Mouse (Mus musculus) embryonic facial prominence, embryonic 13.5 days (tissue): Measurements from ENCODE around the gene Foxj3. TPM values are rescaled to one million over a fixed set of nuclear protein-coding genes. Genes with fewer than 3 reads are reported as not detected.
"Not testable (repeated sequence)": the region's sequence is repeated elsewhere in the genome, so short reads cannot be mapped to it uniquely, and the experiment has no call there.

Experiments used
- ATAC-seq: fragments of 200-750 bp; cut with Nextera tagmentation; 2 replicates; pipeline ENCODE4 v1.8.0; 2017; ENCODE audit warnings: low read depth; ENCODE audit not compliant: insufficient number of reproducible peaks, insufficient read depth, low FRiP score, low TSS enrichment
- H3K27ac ChIP-seq: fragments of 300-500 bp; sonication (generic); 2 replicates; pipeline ENCODE4 v1.5.1; 2015; ENCODE audit warnings: moderate library complexity, mild to moderate bottlenecking, inconsistent platforms
- H3K27me3 ChIP-seq: fragments of 300-500 bp; sonication (generic); 2 replicates; pipeline ENCODE4 v1.6.1; 2015; ENCODE audit warnings: mild to moderate bottlenecking, inconsistent platforms
- H3K36me3 ChIP-seq: fragments of 300-500 bp; sonication (generic); 2 replicates; pipeline ENCODE4 v1.6.1; 2015; ENCODE audit warnings: mild to moderate bottlenecking, inconsistent platforms
- H3K4me1 ChIP-seq: fragments of 300-500 bp; sonication (generic); 2 replicates; pipeline ENCODE4 v1.6.1; 2015; ENCODE audit warnings: inconsistent platforms
- H3K4me2 ChIP-seq: fragments of 300-500 bp; sonication (generic); 2 replicates; pipeline ENCODE4 v1.6.1; 2015; ENCODE audit warnings: moderate library complexity, mild to moderate bottlenecking, inconsistent platforms
- H3K4me3 ChIP-seq: fragments of 300-500 bp; sonication (generic); 2 replicates; pipeline ENCODE4 v1.5.1; 2015; ENCODE audit warnings: mild to moderate bottlenecking, inconsistent platforms
- H3K9ac ChIP-seq: fragments of 300-500 bp; sonication (generic); 2 replicates; pipeline ENCODE4 v1.6.1; 2015; ENCODE audit warnings: mild to moderate bottlenecking, inconsistent platforms
- H3K9me3 ChIP-seq: fragments of 300-500 bp; sonication (generic); 2 replicates; pipeline ENCODE4 v1.6.1; 2016; ENCODE audit warnings: inconsistent platforms
- WGBS: fragments of 180-500 bp; shearing (Covaris S2); methylation state at CpG from one replicate; pipeline ENCODE4 v1.1.7; 2015; ENCODE audit warnings: mixed read lengths; 5-methylcytosine and 5-hydroxymethylcytosine counted together
- polyA plus RNA-seq: library from polyadenylated mRNA; unstranded; fragments of >200 nt; fragmentation: Nextera tagmentation; extraction: Ambion mirVana; gene quantifications from 2 replicates; pipeline ENCODE4 v1.2.1, GENCODE M21; 2015

Foxj3 gene
- 27.1 and 29.6 TPM in 2 replicates for polyA plus RNA-seq

- ATAC-seq, H3K4me3 ChIP-seq, H3K9me3 ChIP-seq, H3K36me3 ChIP-seq, H3K4me2 ChIP-seq, H3K9ac ChIP-seq, H3K27ac ChIP-seq, H3K27me3 ChIP-seq: not testable (repeated sequence)
- H3K4me1 ChIP-seq = peaks cover 17% of the 10 kb centered on the region
- WGBS = 87% methylated on average over 4 of the region's 4 CpGs
Measured at GRCm38 (mm10) chr4:119536615-119537014, at the start of gene Foxj3. TSS of gene Foxj3 (plus strand) at chr4:119537004.

GRCm38 (mm10) chr4:119489666-119490065 is 47.1 kb upstream of the Foxj3 start:
- 0 out of 2 replicates have a peak, but pooled peaks cover 2% of the 10 kb centered on the region for H3K9me3 ChIP-seq
- H3K4me2 ChIP-seq = no peak overlapping the region
- no peak for ATAC-seq
- no peak overlapping the region for H3K27ac ChIP-seq
- H3K36me3 ChIP-seq = no peaks in the 10 kb centered on the region
- peaks cover 41% of the 10 kb centered on the region for H3K27me3 ChIP-seq
- H3K4me3 ChIP-seq = no peak overlapping the region
- 89% methylated on average over 10 of the region's 10 CpGs for WGBS
- H3K9ac ChIP-seq = no peak overlapping the region
- no peaks in the 10 kb centered on the region for H3K4me1 ChIP-seq

- H3K4me2 ChIP-seq = no peak overlapping the region
- H3K27me3 ChIP-seq = peaks cover 49% of the 10 kb centered on the region
- no peak for ATAC-seq
- H3K36me3 ChIP-seq = no peaks in the 10 kb centered on the region
- H3K27ac ChIP-seq = no peak overlapping the region
- no peak overlapping the region for H3K9ac ChIP-seq
- no peaks in the 10 kb centered on the region for H3K4me1 ChIP-seq
- no peak overlapping the region for H3K4me3 ChIP-seq
- 68% methylated on average over 3 of the region's 3 CpGs for WGBS
- H3K9me3 ChIP-seq = 0 out of 2 replicates have a peak, but pooled peaks cover 2% of the 10 kb centered on the region
Measured at GRCm38 (mm10) chr4:119490806-119491205, 46.0 kb upstream of the Foxj3 start.

- H3K4me1 ChIP-seq = no peaks in the 10 kb centered on the region
- H3K4me3 ChIP-seq = peak within 1 kb of the TSS; percentile 58
- peaks cover 50% of the 10 kb centered on the region for H3K27me3 ChIP-seq
- no peak within 1 kb of the TSS for H3K27ac ChIP-seq
- peak within 1 kb of the TSS; percentile 89 for H3K4me2 ChIP-seq
- H3K36me3 ChIP-seq = no peaks in the 10 kb centered on the region
- H3K9ac ChIP-seq = peak within 1 kb of the TSS; percentile 61
- under 1% methylated on average over 57 of the region's 77 CpGs for WGBS
- 0 out of 2 replicates have a peak, but pooled peaks cover 2% of the 10 kb centered on the region for H3K9me3 ChIP-seq
- peak; percentile 71; the same call in 1 of the 2 replicates for ATAC-seq
Measured at GRCm38 (mm10) chr4:119492291-119492932, 44.4 kb upstream of the Foxj3 start, which contains the start of gene Rimkla. TSS of gene Rimkla (minus strand) at chr4:119492628.

GRCm38 (mm10) chr4:119492933-119493327 is 43.9 kb upstream of the Foxj3 start:
- Histone ChIP-seq H3K9me3 (0 out of 2 replicates have a peak, but pooled peaks cover 2% of the 10 kb centered on the region), H3K4me3 (peak overlapping the region; percentile 58), H3K36me3 (no peaks in the 10 kb centered on the region), H3K9ac (peak overlapping the region; percentile 61; the same call in 1 of the 2 replicates), H3K4me1 (no peaks in the 10 kb centered on the region), H3K27me3 (peaks cover 50% of the 10 kb centered on the region), H3K4me2 (peak overlapping the region; percentile 89), H3K27ac (no peak overlapping the region)
- ATAC-seq = no peak
- 39% methylated on average over 10 of the region's 10 CpGs for WGBS

- no peak for ATAC-seq
- no peak overlapping the region for H3K27ac ChIP-seq
- H3K4me3 ChIP-seq = no peak overlapping the region
- no peak overlapping the region for H3K9ac ChIP-seq
- H3K36me3 ChIP-seq = no peaks in the 10 kb centered on the region
- H3K4me2 ChIP-seq = no peak overlapping the region
- no peaks in the 10 kb centered on the region for H3K4me1 ChIP-seq
- H3K27me3 ChIP-seq = peaks cover 22% of the 10 kb centered on the region
- H3K9me3 ChIP-seq = no peaks in the 10 kb centered on the region
- WGBS = 57% methylated on average over 5 of the region's 5 CpGs
Measured at GRCm38 (mm10) chr4:119498319-119498848, 38.4 kb upstream of the Foxj3 start.

GRCm38 (mm10) chr4:119511591-119511990 is 25.2 kb upstream of the Foxj3 start:
- no peaks in the 10 kb centered on the region for H3K9me3 ChIP-seq
- no peaks in the 10 kb centered on the region for H3K4me1 ChIP-seq
- H3K27me3 ChIP-seq = no peaks in the 10 kb centered on the region
- 72% methylated on average over 2 of the region's 2 CpGs for WGBS
- no peak for ATAC-seq
- H3K36me3 ChIP-seq = no peaks in the 10 kb centered on the region
- H3K27ac ChIP-seq = no peak overlapping the region
- H3K9ac ChIP-seq = no peak overlapping the region
- H3K4me2 ChIP-seq = no peak overlapping the region
- H3K4me3 ChIP-seq = no peak overlapping the region

GRCm38 (mm10) chr4:119512731-119513141 is 24.1 kb upstream of the Foxj3 start:
- H3K4me3 ChIP-seq = no peak overlapping the region
- H3K4me1 ChIP-seq = no peaks in the 10 kb centered on the region
- WGBS = 74% methylated on average over 3 of the region's 3 CpGs
- no peaks in the 10 kb centered on the region for H3K9me3 ChIP-seq
- no peak for ATAC-seq
- H3K9ac ChIP-seq = no peak overlapping the region
- no peaks in the 10 kb centered on the region for H3K27me3 ChIP-seq
- H3K36me3 ChIP-seq = no peaks in the 10 kb centered on the region
- H3K4me2 ChIP-seq = no peak overlapping the region
- H3K27ac ChIP-seq = no peak overlapping the region

- H3K4me1 ChIP-seq = no peaks in the 10 kb centered on the region
- no peak overlapping the region for H3K4me2 ChIP-seq
- no peaks in the 10 kb centered on the region for H3K27me3 ChIP-seq
- no peaks in the 10 kb centered on the region for H3K36me3 ChIP-seq
- H3K27ac ChIP-seq = no peak overlapping the region
- no peaks in the 10 kb centered on the region for H3K9me3 ChIP-seq
- no peak for ATAC-seq
- no peak overlapping the region for H3K4me3 ChIP-seq
- WGBS = 79% methylated on average over 4 of the region's 4 CpGs
- H3K9ac ChIP-seq = no peak overlapping the region
Measured at GRCm38 (mm10) chr4:119523575-119523974, 13.2 kb upstream of the Foxj3 start.

- H3K27me3 ChIP-seq = no peaks in the 10 kb centered on the region
- no peak overlapping the region for H3K27ac ChIP-seq
- no peaks in the 10 kb centered on the region for H3K9me3 ChIP-seq
- H3K4me2 ChIP-seq = no peak overlapping the region
- H3K4me1 ChIP-seq = no peaks in the 10 kb centered on the region
- 79% methylated on average over 1 of the region's 1 CpGs for WGBS
- H3K4me3 ChIP-seq = no peak overlapping the region
- H3K9ac ChIP-seq = no peak overlapping the region
- ATAC-seq = no peak
- no peaks in the 10 kb centered on the region for H3K36me3 ChIP-seq
Measured at GRCm38 (mm10) chr4:119524010-119524409, 12.8 kb upstream of the Foxj3 start.

GRCm38 (mm10) chr4:119524466-119524865 is 12.3 kb upstream of the Foxj3 start:
- H3K9ac ChIP-seq = no peak overlapping the region
- H3K4me3 ChIP-seq = no peak overlapping the region
- no peaks in the 10 kb centered on the region for H3K9me3 ChIP-seq
- no peaks in the 10 kb centered on the region for H3K27me3 ChIP-seq
- WGBS = 79% methylated on average over 2 of the region's 2 CpGs
- H3K4me2 ChIP-seq = no peak overlapping the region
- H3K4me1 ChIP-seq = no peaks in the 10 kb centered on the region
- no peak for ATAC-seq
- H3K27ac ChIP-seq = no peak overlapping the region
- no peaks in the 10 kb centered on the region for H3K36me3 ChIP-seq

GRCm38 (mm10) chr4:119526329-119526845 is 10.4 kb upstream of the Foxj3 start:
- H3K4me1 ChIP-seq = no peaks in the 10 kb centered on the region
- no peaks in the 10 kb centered on the region for H3K9me3 ChIP-seq
- no peak overlapping the region for H3K9ac ChIP-seq
- H3K27ac ChIP-seq = no peak overlapping the region
- no peak overlapping the region for H3K4me2 ChIP-seq
- H3K27me3 ChIP-seq = no peaks in the 10 kb centered on the region
- ATAC-seq = no peak
- no peaks in the 10 kb centered on the region for H3K36me3 ChIP-seq
- H3K4me3 ChIP-seq = no peak overlapping the region
